Mouse (Mus musculus): ENCODE results near the gene Ncam1. TPM values are rescaled to one million over a fixed set of nuclear protein-coding genes. Genes with fewer than 3 reads are reported as not detected.

Gene Ncam1
- polyA plus RNA-seq, 1 experiment from 2014 or later: 126 TPM

DNA sequence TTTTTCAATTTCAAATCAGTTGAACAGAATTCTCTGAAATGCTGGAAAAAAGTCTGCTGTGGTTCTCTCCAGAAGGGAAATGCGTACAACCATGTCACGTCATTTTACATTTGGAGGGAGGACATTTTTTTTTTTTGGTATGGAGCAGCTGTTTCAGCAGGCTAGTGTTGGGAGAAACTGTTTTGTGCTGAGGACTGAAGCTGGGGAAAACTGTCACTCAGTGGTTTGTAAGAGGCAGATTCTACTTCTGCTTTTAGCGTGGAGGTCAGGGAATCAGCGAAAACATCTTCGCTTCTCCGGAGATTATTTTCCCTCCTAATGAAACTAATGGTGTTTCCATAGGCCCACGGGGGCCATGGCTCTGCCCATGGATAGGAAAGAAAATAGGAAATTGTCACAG, 103.4 kb downstream of the Ncam1 start:
- Histone ChIP-seq H3K4me1 (replicated peaks) (peaks cover 11% of the 10 kb centered on the region; the same call in 1 of the 2 replicates), H3K27ac (no peak overlapping the region), H3K36me3 (no peaks in the 10 kb centered on the region), H3K9me3 (no peaks in the 10 kb centered on the region), H3K27me3 (ENCODE audit: insufficient read depth, poor library complexity, severe bottlenecking) (no peaks in the 10 kb centered on the region), H3K4me3 (no peak overlapping the region)
- WGBS: 91% methylated on average over 7 of the region's 7 CpGs
- no peak for DNase-seq (ENCODE audit: low spot score)

DNA sequence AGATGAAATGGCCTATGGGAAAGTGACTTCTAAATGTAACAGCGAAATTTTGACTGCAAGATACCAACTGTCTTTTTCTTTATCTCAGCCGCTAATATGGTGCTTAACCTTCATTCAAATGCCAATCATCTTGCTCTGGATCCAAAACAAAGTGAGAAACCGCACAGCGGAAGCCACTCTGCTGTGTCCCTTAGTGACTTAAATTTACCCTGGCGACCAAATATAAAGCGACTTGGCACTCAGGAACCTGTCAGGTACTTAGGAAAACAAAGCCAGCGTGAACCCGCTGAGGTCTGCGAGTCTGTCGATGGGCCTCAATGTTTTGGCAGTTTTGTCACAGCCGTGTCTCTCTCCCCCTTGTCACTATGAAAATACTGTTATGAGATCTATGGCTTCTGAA, 105.9 kb downstream of the Ncam1 start:
- H3K27ac ChIP-seq: no peak overlapping the region
- H3K9me3 ChIP-seq: no peaks in the 10 kb centered on the region
- DNase-seq (ENCODE audit: low spot score): no peak
- no peaks in the 10 kb centered on the region for H3K36me3 ChIP-seq
- H3K4me3 ChIP-seq: no peak overlapping the region
- peaks cover 11% of the 10 kb centered on the region; the same call in 1 of the 2 replicates for H3K4me1 ChIP-seq (replicated peaks)
- WGBS: 79% methylated on average over 11 of the region's 11 CpGs
- H3K27me3 ChIP-seq (ENCODE audit: insufficient read depth, poor library complexity, severe bottlenecking): no peaks in the 10 kb centered on the region

DNA sequence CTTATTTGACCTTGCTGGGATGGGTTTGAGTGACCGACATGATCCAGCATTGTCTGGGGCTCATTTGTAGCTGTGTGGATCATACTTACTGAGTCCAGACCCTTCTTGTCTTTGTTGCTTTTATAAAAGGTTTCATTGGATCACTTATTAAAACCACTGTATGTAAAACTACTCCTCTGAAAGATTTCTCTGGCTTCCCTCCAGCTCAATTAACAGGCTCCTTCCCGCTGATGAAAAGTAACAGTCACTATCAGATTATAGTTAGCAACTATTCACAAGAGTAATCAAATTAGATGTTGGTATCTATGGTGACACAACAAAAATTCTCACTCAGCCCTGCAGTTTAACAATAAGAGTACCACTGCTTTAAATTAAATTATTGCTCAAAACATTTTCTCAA, 107.4 kb downstream of the Ncam1 start:
- peaks cover 11% of the 10 kb centered on the region; the same call in 1 of the 2 replicates for H3K4me1 ChIP-seq (replicated peaks)
- DNase-seq (ENCODE audit: low spot score): no peak
- no peaks in the 10 kb centered on the region for H3K9me3 ChIP-seq
- no peak overlapping the region for H3K27ac ChIP-seq
- no peaks in the 10 kb centered on the region for H3K27me3 ChIP-seq (ENCODE audit: insufficient read depth, poor library complexity, severe bottlenecking)
- 64% methylated on average over 2 of the region's 2 CpGs for WGBS
- no peak overlapping the region for H3K4me3 ChIP-seq
- H3K36me3 ChIP-seq: no peaks in the 10 kb centered on the region

DNA sequence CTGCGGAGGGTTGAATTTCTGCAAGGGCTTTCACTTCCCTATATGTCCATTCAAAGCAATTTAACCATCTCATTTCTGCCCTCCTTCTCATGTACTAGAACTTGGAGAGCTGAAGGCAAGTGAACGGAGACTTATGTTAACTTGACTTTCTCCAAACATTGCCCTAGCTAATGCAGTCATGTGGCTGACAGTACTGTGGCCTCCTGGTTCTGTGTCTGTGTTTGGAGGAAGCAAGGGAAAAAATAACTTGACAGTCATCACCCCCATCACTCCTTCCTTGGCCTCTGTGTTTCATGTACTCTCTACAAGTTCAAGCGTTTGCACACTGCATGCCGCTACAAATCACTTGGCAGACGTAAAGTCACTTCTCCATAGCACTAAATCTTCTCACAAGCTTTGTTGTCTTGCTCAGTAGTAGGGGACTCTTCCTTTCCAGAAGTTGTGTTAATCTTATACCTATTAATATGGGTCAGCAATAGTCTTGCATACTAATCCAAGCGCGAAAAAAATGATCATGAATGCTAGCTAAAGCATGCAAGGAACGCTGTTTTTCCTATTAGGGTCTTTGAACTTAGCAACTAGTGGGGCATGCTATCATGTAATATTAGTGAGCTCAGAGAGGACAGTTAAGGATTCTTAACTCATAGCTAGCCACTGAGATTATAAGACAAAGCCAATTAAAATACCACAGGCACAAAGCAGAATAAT, 115.0 kb downstream of the Ncam1 start:
- Histone ChIP-seq H3K9me3 (no peaks in the 10 kb centered on the region), H3K27me3 (ENCODE audit: insufficient read depth, poor library complexity, severe bottlenecking) (no peaks in the 10 kb centered on the region), H3K27ac (no peak overlapping the region), H3K36me3 (no peaks in the 10 kb centered on the region), H3K4me3 (no peak overlapping the region), H3K4me1 (replicated peaks) (peaks cover 18% of the 10 kb centered on the region)
- WGBS: 93% methylated on average over 8 of the region's 8 CpGs
- no peak for DNase-seq (ENCODE audit: low spot score)

DNA sequence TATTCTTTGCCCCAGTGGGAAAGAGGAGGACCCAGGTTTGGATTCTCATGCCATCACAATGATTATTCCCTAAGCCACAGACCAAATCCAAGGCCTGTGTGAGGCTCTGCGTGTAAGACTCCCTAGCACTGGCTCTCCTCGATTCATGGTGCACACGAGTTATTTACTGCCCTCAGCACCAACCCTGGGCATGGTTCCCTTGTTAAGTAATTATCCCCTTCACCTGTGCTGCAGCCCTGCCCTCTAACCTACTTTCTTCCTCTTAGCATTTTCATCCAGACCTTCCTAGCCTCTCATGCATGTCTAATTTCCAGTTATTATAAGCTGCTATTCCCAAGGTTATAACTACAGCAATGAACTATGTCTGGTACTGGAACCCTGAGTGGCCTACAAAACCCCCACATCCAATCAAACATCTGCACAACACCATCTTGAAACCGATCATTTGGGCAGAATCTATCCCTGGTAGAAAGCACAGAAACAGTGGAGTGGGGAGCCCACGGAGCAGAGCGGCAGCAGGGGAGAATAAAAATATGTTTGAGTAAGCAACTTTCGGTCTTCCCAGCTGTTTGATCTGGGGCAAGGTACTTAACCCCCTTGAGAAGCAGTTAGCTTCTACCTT, 116.8 kb downstream of the Ncam1 start:
- peaks cover 18% of the 10 kb centered on the region for H3K4me1 ChIP-seq (replicated peaks)
- H3K36me3 ChIP-seq: no peaks in the 10 kb centered on the region
- 0 out of 2 replicates have a peak overlapping the region, but pooled peaks have one; percentile 12 for H3K27ac ChIP-seq
- no peak for DNase-seq (ENCODE audit: low spot score)
- H3K9me3 ChIP-seq: no peaks in the 10 kb centered on the region
- H3K27me3 ChIP-seq (ENCODE audit: insufficient read depth, poor library complexity, severe bottlenecking): no peaks in the 10 kb centered on the region
- WGBS: 85% methylated on average over 7 of the region's 7 CpGs
- H3K4me3 ChIP-seq: no peak overlapping the region

DNA sequence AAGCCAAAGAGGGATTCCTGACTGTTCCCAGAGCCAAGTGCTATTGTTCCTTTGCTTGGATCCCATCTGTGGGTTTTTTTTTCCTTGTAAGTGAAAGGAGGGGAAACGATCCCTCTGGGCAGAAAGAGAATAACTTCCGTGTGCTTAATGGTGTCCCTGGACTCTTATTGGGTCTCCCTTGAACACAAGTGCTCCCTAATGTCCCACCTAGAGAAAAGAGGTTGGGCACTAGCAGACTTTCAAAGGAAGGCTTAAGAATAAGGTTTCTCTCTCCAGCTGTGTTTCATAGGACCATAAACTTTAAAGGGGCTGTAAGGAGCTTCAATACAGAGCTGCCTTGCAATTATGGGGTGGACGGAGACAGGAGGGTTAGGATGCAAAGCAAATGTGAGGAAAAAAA, 119.5 kb downstream of the Ncam1 start:
- Histone ChIP-seq H3K4me3 (no peak overlapping the region), H3K4me1 (replicated peaks) (peaks cover 24% of the 10 kb centered on the region), H3K27ac (no peak overlapping the region), H3K36me3 (no peaks in the 10 kb centered on the region), H3K27me3 (ENCODE audit: insufficient read depth, poor library complexity, severe bottlenecking) (no peaks in the 10 kb centered on the region), H3K9me3 (no peaks in the 10 kb centered on the region)
- no peak for DNase-seq (ENCODE audit: low spot score)
- WGBS: 45% methylated on average over 3 of the region's 3 CpGs

DNA sequence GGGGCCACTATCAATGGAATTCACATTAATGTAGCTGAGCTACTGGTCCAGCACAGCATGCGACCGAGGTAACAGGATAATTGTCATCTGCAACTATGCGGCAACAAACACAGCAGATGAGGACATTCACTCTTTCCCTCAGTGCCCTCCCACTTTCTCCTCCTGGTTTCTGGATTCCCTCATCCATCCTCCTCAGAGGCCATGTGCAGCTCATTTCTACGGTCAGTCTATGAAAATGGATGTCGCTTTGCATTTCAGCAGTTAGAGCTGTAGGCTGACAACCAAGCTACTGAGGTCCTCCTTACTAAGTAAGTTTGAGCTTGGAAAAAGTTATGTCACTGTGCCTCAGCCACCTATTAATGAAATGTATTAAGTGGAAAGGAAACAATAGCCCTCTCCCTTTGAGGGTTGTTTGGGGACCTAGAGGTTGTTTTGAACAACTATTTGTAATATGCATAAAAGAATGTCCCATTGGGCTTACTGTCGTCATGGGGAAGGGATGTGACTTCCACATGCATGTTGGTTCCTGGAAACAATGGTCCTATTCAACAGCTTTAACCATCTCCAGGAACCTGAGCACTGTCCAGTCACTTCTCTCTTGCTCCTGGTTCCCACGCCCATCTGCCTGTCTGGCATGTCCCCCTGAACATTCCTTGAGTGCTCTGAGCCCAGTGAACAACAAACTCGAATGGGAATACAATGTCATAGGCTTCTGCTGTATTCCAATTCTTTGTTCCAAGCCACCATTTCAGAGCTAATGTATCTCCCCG, 122.8 kb downstream of the Ncam1 start:
- H3K27ac ChIP-seq: peak overlapping the region; percentile 35; the same call in 1 of the 2 replicates
- no peak overlapping the region for H3K4me3 ChIP-seq
- 70% methylated on average over 9 of the region's 9 CpGs for WGBS
- no peaks in the 10 kb centered on the region for H3K9me3 ChIP-seq
- H3K4me1 ChIP-seq (replicated peaks): peaks cover 30% of the 10 kb centered on the region
- H3K27me3 ChIP-seq (ENCODE audit: insufficient read depth, poor library complexity, severe bottlenecking): no peaks in the 10 kb centered on the region
- DNase-seq (ENCODE audit: low spot score): no peak
- no peaks in the 10 kb centered on the region for H3K36me3 ChIP-seq

DNA sequence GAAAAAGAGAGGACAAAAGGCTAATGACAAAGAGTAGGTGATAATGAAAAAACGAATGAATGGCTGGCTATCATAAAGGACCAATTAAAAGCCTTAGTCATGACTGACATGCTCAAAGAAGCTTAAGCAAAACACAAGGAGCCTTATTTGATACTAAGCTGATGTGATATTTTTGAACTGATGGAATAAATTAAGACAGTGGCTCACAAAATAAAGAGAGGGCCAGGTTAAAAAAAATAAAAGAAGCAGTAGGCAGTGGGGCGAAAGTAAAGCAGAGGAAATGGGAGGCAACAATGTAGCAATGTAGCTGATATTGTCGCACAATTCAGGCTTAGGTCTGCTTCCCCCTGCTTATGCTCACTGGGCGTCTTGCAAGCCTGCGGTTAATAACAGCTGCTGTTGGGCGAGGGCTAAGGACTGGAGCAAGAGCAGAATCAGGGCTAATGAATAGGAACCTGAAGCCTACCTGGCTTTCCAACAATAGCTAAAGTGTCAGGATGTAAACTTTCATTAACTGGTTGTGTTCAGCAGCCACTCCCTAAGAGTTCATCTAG, 126.0 kb downstream of the Ncam1 start:
- DNase-seq (ENCODE audit: low spot score): no peak
- no peak overlapping the region for H3K27ac ChIP-seq

DNA sequence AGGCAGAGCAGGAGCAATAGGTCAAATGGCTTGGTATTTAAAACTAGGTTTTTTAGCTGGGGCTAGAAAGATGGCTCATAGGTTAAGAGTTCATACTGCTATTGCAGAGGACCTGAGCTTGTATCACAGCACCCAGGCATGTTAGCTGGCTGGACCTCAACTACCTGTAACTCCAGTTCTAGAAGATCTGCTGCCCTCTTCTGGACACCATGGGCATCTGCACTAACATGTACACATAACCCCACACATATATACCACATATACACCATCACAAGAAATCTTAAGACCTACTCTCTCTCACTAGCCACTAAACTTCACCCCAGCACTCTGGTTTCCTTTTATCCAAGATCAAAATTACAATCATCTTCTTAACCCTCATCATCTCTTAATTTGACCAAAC, 131.7 kb downstream of the Ncam1 start:
- no peak overlapping the region for H3K4me3 ChIP-seq
- H3K9me3 ChIP-seq: no peaks in the 10 kb centered on the region
- H3K27ac ChIP-seq: no peak overlapping the region
- H3K27me3 ChIP-seq (ENCODE audit: insufficient read depth, poor library complexity, severe bottlenecking): no peaks in the 10 kb centered on the region
- no peaks in the 10 kb centered on the region for H3K4me1 ChIP-seq (replicated peaks)
- H3K36me3 ChIP-seq: no peaks in the 10 kb centered on the region
- DNase-seq (ENCODE audit: low spot score): no peak

More for the DNA sequence above, 126.0 kb downstream of the Ncam1 start:
- no peak overlapping the region for H3K4me3 ChIP-seq
- no peaks in the 10 kb centered on the region for H3K27me3 ChIP-seq (ENCODE audit: insufficient read depth, poor library complexity, severe bottlenecking)
- no peaks in the 10 kb centered on the region for H3K36me3 ChIP-seq
- H3K9me3 ChIP-seq: no peaks in the 10 kb centered on the region
- WGBS: 66% methylated on average over 6 of the region's 6 CpGs
- peaks cover 25% of the 10 kb centered on the region for H3K4me1 ChIP-seq (replicated peaks)

DNA sequence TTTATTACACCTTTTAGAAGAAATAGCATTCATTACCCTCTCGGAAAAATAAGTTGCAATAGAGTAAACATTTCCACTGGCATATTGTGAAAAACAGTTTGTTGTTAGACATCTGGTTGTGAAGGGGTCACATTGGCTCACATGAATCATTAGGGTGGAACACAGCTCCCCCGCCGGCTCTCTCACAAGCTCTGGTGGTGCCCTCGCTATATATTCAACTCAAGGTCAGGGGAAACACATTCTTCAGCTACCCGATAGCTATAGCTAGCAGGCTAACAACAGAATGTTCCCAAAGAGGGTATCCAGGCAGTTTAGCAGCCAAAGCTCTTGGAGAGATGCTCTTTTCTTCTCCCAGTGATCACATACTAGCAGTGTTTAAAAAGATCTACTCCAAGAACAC, 133.4 kb downstream of the Ncam1 start:
- H3K4me3 ChIP-seq: no peak overlapping the region
- no peak for DNase-seq (ENCODE audit: low spot score)
- 58% methylated on average over 5 of the region's 5 CpGs for WGBS

DNA sequence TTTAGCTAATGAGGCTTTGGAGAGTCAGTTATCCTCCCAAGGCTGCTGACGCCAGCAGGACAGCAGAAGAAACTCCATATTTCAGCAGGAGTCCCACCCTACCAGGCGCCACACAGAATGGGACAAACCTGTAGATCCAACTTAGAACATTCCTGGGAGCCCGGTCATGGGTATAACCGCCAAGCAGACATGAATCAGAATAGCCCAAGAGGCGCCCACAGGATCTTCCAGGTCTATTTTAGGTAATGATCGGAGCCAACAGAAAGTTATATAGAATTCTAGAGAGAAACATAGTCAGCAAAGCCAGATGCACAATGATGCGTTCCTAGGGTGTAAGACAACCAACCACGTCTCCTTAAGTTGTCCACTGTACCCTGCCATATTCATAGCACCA, 134.8 kb downstream of the Ncam1 start:
- H3K27ac ChIP-seq: no peak overlapping the region
- 90% methylated on average over 8 of the region's 8 CpGs for WGBS
- H3K4me1 ChIP-seq (replicated peaks): no peaks in the 10 kb centered on the region
- no peaks in the 10 kb centered on the region for H3K9me3 ChIP-seq
- H3K27me3 ChIP-seq (ENCODE audit: insufficient read depth, poor library complexity, severe bottlenecking): no peaks in the 10 kb centered on the region
- no peaks in the 10 kb centered on the region for H3K36me3 ChIP-seq
- no peak for DNase-seq (ENCODE audit: low spot score)
- no peak overlapping the region for H3K4me3 ChIP-seq

More for the DNA sequence above, 133.4 kb downstream of the Ncam1 start:
- Histone ChIP-seq H3K36me3 (no peaks in the 10 kb centered on the region), H3K27me3 (ENCODE audit: insufficient read depth, poor library complexity, severe bottlenecking) (no peaks in the 10 kb centered on the region), H3K4me1 (replicated peaks) (no peaks in the 10 kb centered on the region), H3K27ac (no peak overlapping the region), H3K9me3 (no peaks in the 10 kb centered on the region)

DNA sequence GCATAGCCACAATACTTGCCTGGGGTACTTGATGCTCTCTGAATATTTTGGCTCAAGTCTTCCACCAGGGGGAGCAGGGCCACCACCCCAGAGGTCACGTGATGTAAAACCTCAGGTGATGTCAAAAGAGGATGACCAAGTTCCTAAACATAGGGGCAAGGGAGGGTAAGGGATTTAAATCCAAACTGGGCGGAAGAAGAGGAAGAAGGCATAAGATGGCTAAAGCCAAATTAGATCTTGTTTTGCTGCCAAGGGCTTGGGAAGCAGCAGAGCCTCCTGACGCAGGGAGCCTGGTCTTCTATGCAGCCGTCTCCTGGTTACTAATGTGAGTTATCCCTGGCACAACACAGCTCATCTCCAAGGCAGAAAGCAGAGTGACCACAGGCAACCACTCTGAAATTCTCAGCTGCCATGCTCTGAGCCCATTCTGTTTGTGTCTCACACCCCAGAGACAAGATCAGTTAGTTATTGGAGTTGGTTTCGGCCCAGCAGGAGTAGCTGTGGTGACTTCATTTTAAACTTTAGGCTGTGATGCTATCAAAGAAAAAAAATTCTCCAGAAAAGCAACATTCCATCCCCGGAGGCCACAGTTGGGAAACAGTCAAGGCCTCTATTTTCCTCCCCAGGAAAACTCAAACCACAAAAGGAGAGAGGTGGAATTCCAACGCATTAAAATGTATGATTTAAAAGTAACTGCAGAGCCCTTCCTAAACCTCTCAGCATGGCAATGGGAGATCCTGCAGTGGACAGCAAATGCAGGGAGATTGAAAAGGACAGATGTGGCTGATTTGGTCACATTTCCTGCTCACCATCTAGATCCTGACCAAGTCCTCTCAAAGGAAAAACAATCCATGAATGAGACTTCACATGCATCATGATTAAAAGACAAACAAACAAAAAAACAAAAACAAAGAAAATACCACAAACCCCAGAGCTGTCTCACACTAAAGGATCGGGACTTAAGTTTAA, 135.5 kb downstream of the Ncam1 start:
- Histone ChIP-seq H3K9me3 (no peaks in the 10 kb centered on the region), H3K27me3 (ENCODE audit: insufficient read depth, poor library complexity, severe bottlenecking) (no peaks in the 10 kb centered on the region), H3K27ac (no peak overlapping the region), H3K36me3 (no peaks in the 10 kb centered on the region), H3K4me1 (replicated peaks) (no peaks in the 10 kb centered on the region), H3K4me3 (no peak overlapping the region)
- 80% methylated on average over 8 of the region's 8 CpGs for WGBS
- DNase-seq (ENCODE audit: low spot score): no peak

Measured in hindbrain, embryonic 10.5 days (tissue).